Mouse (Mus musculus) Patski (cell line): ENCODE results near the gene Larp7. TPM values are rescaled to one million over a fixed set of nuclear protein-coding genes. Genes with fewer than 3 reads are reported as not detected.

Experiments used
- ATAC-seq: fragments of 100-300 bp; one replicate; pipeline ENCODE4 v1.8.0; 2021
- CTCF ChIA-PET: fragments of 350-600 bp; sonication (Branson Sonifier 250); formaldehyde crosslinking; loops from one replicate; lab custom pipeline; 2022; ENCODE audit warnings: inconsistent platforms; lab: Charles Lee
- POLR2A ChIA-PET: fragments of 350-600 bp; sonication (Branson Sonifier 250); formaldehyde crosslinking; loops from one replicate; lab custom pipeline; 2022; ENCODE audit warnings: antibody characterized with exemption, inconsistent platforms; lab: Charles Lee
- DNase-seq: peaks from one replicate; pipeline ENCODE4 v3.0.0-alpha.2; 2011; ENCODE audit warnings: low read depth, low spot score
- H3K27me3 ChIP-seq: fragments of 371-371 bp; one replicate; pipeline ENCODE4 v1.5.1; 2021
- CTCF ChIP-seq: fragments of 100-300 bp; IDR thresholded peaks from one replicate; pipeline ENCODE4 v1.5.1; 2021
- in situ Hi-C: fragments of 300-500 bp; cut with MboI; formaldehyde crosslinking; loops from 3 replicates; pipeline ENCODE4 v1.11.1; 2018; ENCODE audit warnings: low pct_unique_long_range_greater_than_20kb, mixed read lengths
- polyA plus RNA-seq: library from polyadenylated mRNA; unstranded; gene quantifications from one replicate; pipeline ENCODE4 v1.2.3, GENCODE M21; 2021

The Larp7 gene
- polyA plus RNA-seq, 1 experiment from 2014 or later = 66.7 TPM

- no peaks in the 10 kb centered on the region for H3K27me3 ChIP-seq
- DNase-seq = no peak
These were observed 8.5 kb downstream of the Larp7 start for GRCm38 (mm10) chr3:127544610-127545121.

GRCm38 (mm10) chr3:127543976-127544375 is 9.2 kb downstream of the Larp7 start:
- DNase-seq = no peak
- no peaks in the 10 kb centered on the region for H3K27me3 ChIP-seq
- TF ChIP-seq CTCF = no peak
- in situ Hi-C loops = loop anchor here (5.0 kb wide), 1 partner anchor 357 kb away; no protein-coding TSS in a partner anchor
- POLR2A ChIA-PET = no interaction called here
- CTCF ChIA-PET = interaction anchor here (0.6 to 1.7 kb wide), 4 partner anchors 43 to 234 kb away, joined by 3 to 6 read pairs (median 4); no protein-coding TSS in a partner anchor
- no peak for ATAC-seq

More at GRCm38 (mm10) chr3:127544610-127545121, 8.5 kb downstream of the Larp7 start:
- no peak for ATAC-seq
- no peak for TF ChIP-seq CTCF
- CTCF ChIA-PET = interaction anchor here (1.2 to 1.7 kb wide), 2 partner anchors 90 to 94 kb away, joined by 4 to 6 read pairs; no protein-coding TSS in a partner anchor
- in situ Hi-C loops = loop anchor here (5.0 kb wide), 1 partner anchor 357 kb away; no protein-coding TSS in a partner anchor
- POLR2A ChIA-PET = no interaction called here

- in situ Hi-C loops = no loop called here
- ATAC-seq = no peak
- ChIA-PET CTCF (interaction anchor here (1.4 to 3.6 kb wide), 4 partner anchors 9 to 85 kb away, joined by 4 to 12 read pairs (median 8); no protein-coding TSS in a partner anchor), POLR2A (interaction anchor here (1.5 kb wide), 1 partner anchor 11 kb away, joined by 3 read pairs; no protein-coding TSS in a partner anchor)
- TF ChIP-seq CTCF = no peak
- DNase-seq = no peak
- H3K27me3 ChIP-seq = no peaks in the 10 kb centered on the region
These were observed 14.0 kb downstream of the Larp7 start for GRCm38 (mm10) chr3:127539193-127539592.

GRCm38 (mm10) chr3:127530293-127530692 is 22.9 kb downstream of the Larp7 start:
- no peak for DNase-seq
- in situ Hi-C loops = no loop called here
- TF ChIP-seq CTCF = no peak
- POLR2A ChIA-PET = no interaction called here
- no peaks in the 10 kb centered on the region for H3K27me3 ChIP-seq
- CTCF ChIA-PET = no interaction called here
- peak; percentile 39 for ATAC-seq

- ChIA-PET CTCF (interaction anchor here (1.9 kb wide), 1 partner anchor 9 kb away, joined by 6 read pairs; no protein-coding TSS in a partner anchor), POLR2A (no interaction called here)
- TF ChIP-seq CTCF = no peak
- in situ Hi-C loops = no loop called here
- H3K27me3 ChIP-seq = no peaks in the 10 kb centered on the region
- DNase-seq (no peak), ATAC-seq (no peak)
These were observed 23.3 kb downstream of the Larp7 start for GRCm38 (mm10) chr3:127529824-127530223.

- no peak for ATAC-seq
- ChIA-PET POLR2A (interaction anchor here (1.1 kb wide), 1 partner anchor 10 kb away, joined by 3 read pairs; no protein-coding TSS in a partner anchor), CTCF (interaction anchor here (1.0 to 1.9 kb wide), 2 partner anchors 10 to 78 kb away, joined by 3 to 6 read pairs; no protein-coding TSS in a partner anchor)
- H3K27me3 ChIP-seq = no peaks in the 10 kb centered on the region
- no peak for DNase-seq
- TF ChIP-seq CTCF = no peak
- in situ Hi-C loops = no loop called here
These were observed 23.9 kb downstream of the Larp7 start for GRCm38 (mm10) chr3:127529210-127529609.

- ATAC-seq (no peak), DNase-seq (no peak)
- ChIA-PET POLR2A (interaction anchor here (1.1 kb wide), 1 partner anchor 10 kb away, joined by 3 read pairs; no protein-coding TSS in a partner anchor), CTCF (no interaction called here)
- TF ChIP-seq CTCF = no peak
- in situ Hi-C loops = no loop called here
- no peaks in the 10 kb centered on the region for H3K27me3 ChIP-seq
These were observed 25.6 kb downstream of the Larp7 start for GRCm38 (mm10) chr3:127527465-127528034.

GRCm38 (mm10) chr3:127525188-127525819 is 27.8 kb downstream of the Larp7 start:
- ChIA-PET POLR2A (no interaction called here), CTCF (interaction anchor here (0.7 to 1.9 kb wide), 6 partner anchors 11 to 25 kb away, joined by 3 to 4 read pairs (median 4); no protein-coding TSS in a partner anchor)
- no peak for TF ChIP-seq CTCF
- ATAC-seq = no peak
- H3K27me3 ChIP-seq = no peaks in the 10 kb centered on the region
- no peak for DNase-seq
- in situ Hi-C loops = no loop called here

GRCm38 (mm10) chr3:127521156-127521555 is 32.0 kb downstream of the Larp7 start:
- no peak for TF ChIP-seq CTCF
- CTCF ChIA-PET = interaction anchor here (1.0 to 1.9 kb wide), 2 partner anchors 16 to 70 kb away, joined by 3 to 8 read pairs; no protein-coding TSS in a partner anchor
- POLR2A ChIA-PET = no interaction called here
- DNase-seq (no peak), ATAC-seq (no peak)
- in situ Hi-C loops = no loop called here
- H3K27me3 ChIP-seq = no peaks in the 10 kb centered on the region

- H3K27me3 ChIP-seq = no peaks in the 10 kb centered on the region
- DNase-seq = peak; percentile 49
- CTCF ChIA-PET = interaction anchor here (1.9 kb wide), 1 partner anchor 69 kb away, joined by 8 read pairs; no protein-coding TSS in a partner anchor
- POLR2A ChIA-PET = no interaction called here
- ATAC-seq = peak; percentile 68
- no peak for TF ChIP-seq CTCF
- in situ Hi-C loops = no loop called here
These were observed 32.8 kb downstream of the Larp7 start for GRCm38 (mm10) chr3:127520300-127520699.
